Mouse (Mus musculus): ENCODE data around the gene Gnb2.

- TF ChIP-seq POLR2A (IDR thresholded peaks at IDR 0.05; ENCODE audit: low read depth, low read length), result no peak
- no peak for TF ChIP-seq CTCF (IDR thresholded peaks at IDR 0.05; ENCODE audit: extremely low read depth, insufficient read length, insufficient replicate concordance, low read depth, low read length)
Observed at GRCm38 (mm10) chr5:137574470-137574901, 41.2 kb upstream of the Gnb2 start.
